Mouse (Mus musculus) brain, embryonic 18.5 days (tissue): ENCODE measurements around the gene Enpp3.

Experiments used
- DNase-seq: peaks from one replicate; pipeline ENCODE4 v3.0.0-alpha.2; 2012; ENCODE audit warnings: low read depth, low spot score

Enpp3 gene

GRCm38 (mm10) chr10:24764640-24765039 lies 78.0 kb downstream of the Enpp3 start:
- DNase-seq: no peak

- no peak for DNase-seq
Observed at GRCm38 (mm10) chr10:24763257-24763656, 79.4 kb downstream of the Enpp3 start.

- no peak for DNase-seq
Observed at GRCm38 (mm10) chr10:24758326-24758915, 84.2 kb downstream of the Enpp3 start.

- DNase-seq: no peak
Observed at GRCm38 (mm10) chr10:24754874-24755540, 87.6 kb downstream of the Enpp3 start.

GRCm38 (mm10) chr10:24754251-24754835 lies 88.3 kb downstream of the Enpp3 start:
- no peak for DNase-seq

GRCm38 (mm10) chr10:24753536-24754250 lies 88.9 kb downstream of the Enpp3 start:
- no peak for DNase-seq

GRCm38 (mm10) chr10:24742950-24743487 lies 99.6 kb downstream of the Enpp3 start:
- DNase-seq: no peak

- DNase-seq: no peak
Observed at GRCm38 (mm10) chr10:24741229-24742198, 101.1 kb downstream of the Enpp3 start.

GRCm38 (mm10) chr10:24739171-24739570 lies 103.5 kb downstream of the Enpp3 start:
- no peak for DNase-seq

- DNase-seq: no peak
Observed at GRCm38 (mm10) chr10:24738456-24738855, 104.2 kb downstream of the Enpp3 start.

GRCm38 (mm10) chr10:24735027-24735777 lies 107.4 kb downstream of the Enpp3 start:
- DNase-seq: no peak

GRCm38 (mm10) chr10:24727478-24727877 lies 115.1 kb downstream of the Enpp3 start:
- DNase-seq: no peak

- DNase-seq: no peak
Observed at GRCm38 (mm10) chr10:24725197-24725596, 117.4 kb downstream of the Enpp3 start.
